Mouse (Mus musculus) cerebellum, adult 11 months (tissue): ENCODE data around the gene Tmem35b.
"Not testable (repeated sequence)": the region's sequence is repeated elsewhere in the genome, so short reads cannot be mapped to it uniquely, and the experiment has no call there.

Experiments
- DNase-seq: peaks from one replicate; pipeline ENCODE4 v3.0.0; 2022

The Tmem35b gene

DNA sequence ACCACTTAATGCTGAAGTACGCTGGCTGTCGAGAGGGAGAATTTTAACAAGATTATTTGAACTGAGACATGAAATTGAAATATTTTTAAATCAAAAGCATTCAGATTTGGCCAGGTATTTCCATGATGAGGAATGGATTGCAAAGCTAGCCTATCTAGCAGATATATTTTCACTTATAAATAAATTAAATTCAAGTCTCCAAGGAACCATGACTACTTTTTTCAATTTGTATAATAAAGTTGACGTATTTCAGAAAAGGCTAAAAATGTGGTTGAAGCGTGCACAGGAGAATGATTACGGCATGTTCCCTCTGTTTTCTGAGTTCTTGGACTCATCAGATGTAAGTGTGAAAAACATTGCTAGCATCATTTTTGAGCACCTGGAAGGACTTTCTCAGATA lies at the start of gene Tmem35b:
Gene Tmem35b (plus strand): TSS at position 301 of the 400 bp plus-strand sequence.
- no peak for DNase-seq

GRCm38 (mm10) chr4:127074915-127075314 lies 48.6 kb upstream of the Tmem35b start:
- DNase-seq: no peak

DNA sequence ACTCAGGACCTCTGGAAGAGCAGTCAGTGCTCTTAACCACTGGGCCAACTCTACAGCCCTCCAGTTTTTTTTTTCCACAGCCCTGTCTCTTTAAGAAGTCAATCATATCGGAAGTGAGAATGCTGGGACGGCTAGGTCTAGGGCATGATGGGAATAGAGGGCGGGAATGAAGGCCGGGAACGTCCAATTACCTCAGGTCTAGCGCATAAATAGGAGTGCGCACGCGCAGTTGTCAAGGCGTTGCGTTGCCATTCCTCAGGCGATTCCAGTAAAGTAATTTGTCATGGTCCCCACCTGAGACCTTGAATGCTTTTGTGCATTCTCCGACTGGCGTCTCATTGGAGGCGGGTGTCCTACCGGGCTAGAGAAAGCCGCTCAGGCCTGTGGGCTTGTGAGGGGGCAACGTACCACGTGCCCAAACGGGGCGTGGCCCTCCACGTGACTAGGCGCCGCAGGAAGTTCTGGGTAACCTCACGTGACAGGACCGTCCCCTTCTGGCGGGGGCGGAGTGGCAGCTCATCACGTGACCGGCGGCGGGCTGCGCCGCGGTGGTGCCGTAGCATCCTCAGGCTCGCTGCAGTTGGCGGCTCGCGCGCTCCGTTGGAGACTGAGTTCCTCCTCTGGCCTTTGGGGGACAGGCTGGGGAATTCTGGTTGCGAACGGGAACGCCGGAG lies 46.5 kb upstream of the Tmem35b start, which contains the start of gene Zmym6:
Gene Zmym6 (plus strand): TSS at position 509 of the 674 bp plus-strand sequence.
- DNase-seq: peak; percentile 95

GRCm38 (mm10) chr4:127080806-127081205 lies 42.7 kb upstream of the Tmem35b start:
- no peak for DNase-seq

- DNase-seq: no peak
These were observed 40.4 kb upstream of the Tmem35b start for GRCm38 (mm10) chr4:127083131-127083530.

DNA sequence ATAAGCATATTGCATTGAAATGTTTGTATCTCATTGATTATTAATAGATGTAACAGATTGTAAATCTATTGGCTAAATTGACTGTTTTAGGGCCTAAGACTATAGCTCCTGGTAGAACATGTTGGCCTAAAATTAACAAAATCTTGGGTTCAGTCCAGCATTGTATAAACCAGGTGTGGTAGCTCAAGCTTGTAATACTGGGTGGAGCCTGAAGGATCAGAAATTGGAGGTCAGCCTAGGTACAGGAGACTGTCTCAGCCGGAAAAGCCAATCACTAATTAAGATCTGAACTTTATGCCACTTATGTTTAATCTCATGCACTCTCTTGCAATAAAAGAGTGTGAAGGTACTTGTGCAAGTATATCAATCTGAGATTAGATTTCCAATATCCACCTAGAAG lies 37.7 kb upstream of the Tmem35b start:
- DNase-seq: no peak

GRCm38 (mm10) chr4:127091188-127091587 lies 32.3 kb upstream of the Tmem35b start:
- no peak for DNase-seq

- DNase-seq: no peak
These were observed 28.4 kb upstream of the Tmem35b start for GRCm38 (mm10) chr4:127095090-127095489.

DNA sequence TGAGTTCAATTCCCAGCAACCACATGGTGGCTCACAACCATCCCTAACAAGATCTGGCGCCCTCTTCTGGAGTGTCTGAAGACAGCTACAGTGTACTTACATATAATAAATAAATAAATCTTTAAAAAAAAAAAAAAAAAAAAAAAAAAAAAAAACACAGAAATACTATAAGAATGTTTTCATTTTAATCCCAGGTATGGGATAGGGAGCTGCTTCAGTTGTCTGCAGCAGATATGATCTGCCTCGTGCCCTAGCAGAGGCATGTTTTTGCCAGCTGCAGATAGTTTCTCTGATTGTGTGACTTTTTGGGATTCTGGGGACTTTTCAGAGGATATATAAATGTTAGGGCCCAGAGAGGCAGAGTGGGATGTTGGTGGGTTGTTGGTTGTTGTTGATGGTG lies 23.9 kb upstream of the Tmem35b start:
- not testable (repeated sequence) for DNase-seq

- no peak for DNase-seq
These were observed 15.9 kb upstream of the Tmem35b start for GRCm38 (mm10) chr4:127107566-127107965.

DNA sequence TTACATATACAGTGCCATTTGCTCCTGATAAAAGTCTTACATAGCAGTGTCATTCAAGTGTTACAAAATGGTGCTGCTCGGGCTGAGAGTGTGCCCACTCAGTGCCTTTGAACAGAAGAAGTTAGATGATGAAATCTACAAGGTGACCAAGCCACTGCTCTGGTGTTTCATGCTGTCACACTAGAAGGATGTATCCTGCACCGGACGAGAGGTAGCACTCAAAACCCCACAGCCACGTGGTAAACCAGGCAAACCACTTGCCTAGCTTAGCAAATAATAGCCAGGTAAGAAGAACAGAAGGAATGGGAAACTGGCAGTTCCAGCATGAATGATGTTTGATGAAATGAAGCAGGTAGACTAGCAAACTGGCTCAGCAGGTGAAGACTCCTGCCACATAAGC lies 12.9 kb upstream of the Tmem35b start:
- no peak for DNase-seq

- no peak for DNase-seq
These were observed 840 bp downstream of the Tmem35b start for GRCm38 (mm10) chr4:127124331-127124730.

DNA sequence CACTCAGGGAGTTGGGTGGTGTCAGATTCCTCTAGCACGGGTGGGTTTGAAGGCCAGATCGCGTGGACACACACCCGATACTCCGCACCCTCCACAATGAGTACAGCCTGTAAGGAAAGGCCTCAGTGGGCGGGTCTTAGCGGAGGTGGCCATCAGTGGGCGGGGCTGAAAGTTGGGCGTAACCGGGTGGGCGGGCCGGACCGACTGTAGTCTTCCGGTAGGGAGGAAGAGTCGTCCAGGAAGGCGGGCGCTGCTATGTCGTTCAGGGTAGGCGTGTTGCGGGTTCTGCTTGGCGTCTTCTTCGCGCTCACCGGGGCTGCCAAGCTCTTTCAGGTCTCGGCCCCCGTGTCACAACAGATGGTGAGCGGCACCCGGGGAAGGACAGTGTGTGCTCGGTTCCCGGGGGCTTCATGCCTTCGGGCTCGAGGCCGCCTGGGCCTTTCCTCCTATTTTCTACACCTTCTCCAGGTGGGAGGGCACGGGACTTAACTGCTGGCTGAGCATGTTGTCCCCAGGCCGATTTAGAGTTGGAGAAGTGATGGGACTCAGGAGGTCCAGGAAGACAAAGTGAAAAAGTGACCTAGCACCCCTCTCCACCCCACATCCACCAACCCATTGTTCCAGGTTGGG lies 2.5 kb downstream of the Tmem35b start:
- peak; percentile 73 for DNase-seq

DNA sequence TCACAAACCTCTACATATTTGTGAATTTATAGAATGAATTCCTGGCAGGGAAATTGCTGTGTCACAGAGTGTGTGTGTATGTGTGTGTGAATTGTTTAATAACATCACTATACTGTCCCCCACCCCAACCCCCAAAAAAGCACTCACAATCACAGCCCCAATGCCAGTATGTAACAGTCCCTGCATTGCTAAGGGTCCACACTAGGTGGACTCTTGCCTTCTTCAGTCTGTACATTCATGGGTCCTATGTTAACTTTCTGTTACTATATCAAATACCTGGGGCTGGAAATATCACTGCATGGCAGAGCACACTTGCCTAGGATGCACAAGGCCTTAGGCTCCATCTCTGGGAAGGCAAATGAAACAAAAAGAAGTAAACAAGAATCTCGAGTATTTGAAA lies 11.2 kb downstream of the Tmem35b start:
- DNase-seq: no peak

DNA sequence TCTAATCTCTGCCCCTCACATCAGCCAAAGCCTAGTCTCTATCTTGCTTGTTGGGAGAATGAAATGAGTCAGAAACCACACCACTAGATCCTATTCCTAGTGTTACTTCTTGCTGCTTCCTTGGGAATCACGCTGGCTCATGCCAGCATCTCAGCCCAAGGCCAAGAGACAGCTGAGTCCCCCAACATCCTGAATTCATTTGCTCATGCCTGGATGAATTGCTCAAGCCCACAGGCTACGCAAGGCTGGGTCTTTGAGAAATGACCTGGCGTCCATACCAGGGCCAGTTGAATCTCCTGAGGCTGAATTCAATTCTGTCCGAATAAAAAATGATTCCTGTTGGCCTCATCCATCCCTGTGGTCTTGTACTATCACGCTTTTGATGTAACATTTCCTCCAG lies 14.1 kb downstream of the Tmem35b start:
- DNase-seq: no peak

- no peak for DNase-seq
These were observed 15.0 kb downstream of the Tmem35b start for GRCm38 (mm10) chr4:127138486-127138885.

- DNase-seq: no peak
These were observed 26.5 kb downstream of the Tmem35b start for GRCm38 (mm10) chr4:127150031-127150430.

DNA sequence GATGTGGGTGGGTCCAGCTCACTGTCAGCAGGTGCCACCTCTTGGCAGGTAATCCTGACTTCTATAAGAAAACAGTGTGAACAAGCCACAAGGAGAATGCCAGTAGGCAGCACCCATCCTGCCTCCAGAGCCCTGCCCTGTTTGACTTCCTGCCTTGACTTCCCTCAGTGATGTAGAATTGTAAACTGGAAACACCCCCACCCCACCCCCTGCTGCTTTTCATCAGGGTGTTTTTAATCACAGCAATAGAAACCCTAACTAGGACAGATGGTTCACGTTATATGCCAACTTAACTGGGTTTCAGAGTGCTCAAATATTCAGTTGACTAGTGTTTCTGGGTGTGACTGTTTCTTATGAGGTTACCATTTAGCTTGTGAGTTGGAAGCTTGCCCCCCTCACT lies 29.9 kb downstream of the Tmem35b start:
- DNase-seq: no peak

GRCm38 (mm10) chr4:127155757-127156156 lies 32.3 kb downstream of the Tmem35b start:
- DNase-seq: no peak

DNA sequence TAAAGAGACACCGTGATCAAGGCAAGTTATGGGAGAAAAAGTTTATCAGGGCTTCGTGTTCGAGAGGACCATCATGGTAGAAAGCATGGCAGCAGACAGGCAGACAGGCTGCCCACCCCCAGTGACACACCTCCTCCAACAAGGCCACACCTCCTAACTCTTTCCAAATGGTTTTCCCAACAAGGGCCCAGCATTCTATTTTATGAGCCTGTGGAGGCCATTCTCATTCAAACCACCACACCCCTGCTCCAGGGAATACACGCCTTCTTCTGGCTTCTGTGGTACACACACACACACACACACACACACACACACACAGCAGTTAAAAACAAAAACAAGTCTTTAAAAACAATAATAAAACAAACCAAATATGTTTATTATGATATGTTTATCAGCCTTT lies 34.3 kb downstream of the Tmem35b start:
- DNase-seq: no peak

DNA sequence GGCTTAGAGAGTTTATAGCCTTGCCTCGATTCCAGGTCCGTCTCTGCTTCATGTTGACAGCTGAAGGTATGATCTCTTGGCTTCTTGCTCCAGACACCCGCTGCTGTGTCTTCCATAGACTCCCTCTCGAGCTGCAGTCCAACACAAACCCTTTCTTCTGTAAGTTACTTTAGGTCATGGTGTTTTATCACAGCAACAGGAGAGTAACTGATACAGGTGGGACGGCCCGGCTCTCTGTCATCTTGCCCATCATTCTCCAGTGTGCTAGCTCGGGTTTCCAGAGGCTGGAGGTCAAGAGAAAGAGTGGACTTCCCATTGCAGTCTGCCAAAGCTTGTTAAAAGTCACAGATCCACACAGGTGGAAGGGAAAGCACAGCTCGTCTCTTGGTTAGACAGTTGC lies 40.4 kb downstream of the Tmem35b start:
- no peak for DNase-seq

DNA sequence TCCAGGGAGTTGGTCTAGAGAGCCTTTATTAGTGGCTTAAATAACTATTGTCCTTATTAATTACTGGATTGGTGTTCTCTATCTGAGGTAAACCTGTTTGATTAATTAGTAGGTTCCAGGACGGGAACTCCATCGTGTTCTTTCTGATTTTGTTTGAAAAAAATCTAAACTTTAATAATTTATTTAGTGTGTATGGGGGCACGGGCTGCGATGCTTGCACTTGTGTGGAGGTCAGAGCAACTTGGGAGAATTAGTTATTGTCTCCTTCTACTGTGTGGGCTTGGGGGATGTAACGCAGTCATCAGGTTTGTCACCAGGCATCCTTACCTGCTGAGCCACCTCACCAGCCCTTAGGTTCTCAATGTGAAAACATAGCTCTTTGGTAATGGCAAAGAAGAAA lies 43.6 kb downstream of the Tmem35b start:
- DNase-seq: no peak

DNA sequence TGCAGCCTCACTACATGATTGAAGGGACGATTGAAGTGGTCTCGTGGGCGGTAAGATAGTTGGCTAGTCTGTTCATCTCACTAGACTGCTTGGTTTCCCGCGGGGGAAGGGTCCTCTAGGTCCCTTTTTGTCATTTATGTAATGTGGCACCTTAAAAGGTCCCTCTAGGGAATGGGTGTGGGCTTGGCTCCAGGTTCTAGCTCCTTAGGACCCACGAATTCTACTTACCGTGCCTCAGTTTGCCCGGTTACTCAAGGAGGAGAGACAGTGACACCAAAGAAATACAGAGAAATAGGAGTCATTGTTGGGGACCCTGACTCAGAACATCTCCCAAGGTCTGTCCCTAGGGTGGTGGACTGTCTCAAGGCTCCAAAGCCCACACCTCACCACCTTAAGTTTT lies 44.2 kb downstream of the Tmem35b start:
- peak; percentile 31 for DNase-seq

DNA sequence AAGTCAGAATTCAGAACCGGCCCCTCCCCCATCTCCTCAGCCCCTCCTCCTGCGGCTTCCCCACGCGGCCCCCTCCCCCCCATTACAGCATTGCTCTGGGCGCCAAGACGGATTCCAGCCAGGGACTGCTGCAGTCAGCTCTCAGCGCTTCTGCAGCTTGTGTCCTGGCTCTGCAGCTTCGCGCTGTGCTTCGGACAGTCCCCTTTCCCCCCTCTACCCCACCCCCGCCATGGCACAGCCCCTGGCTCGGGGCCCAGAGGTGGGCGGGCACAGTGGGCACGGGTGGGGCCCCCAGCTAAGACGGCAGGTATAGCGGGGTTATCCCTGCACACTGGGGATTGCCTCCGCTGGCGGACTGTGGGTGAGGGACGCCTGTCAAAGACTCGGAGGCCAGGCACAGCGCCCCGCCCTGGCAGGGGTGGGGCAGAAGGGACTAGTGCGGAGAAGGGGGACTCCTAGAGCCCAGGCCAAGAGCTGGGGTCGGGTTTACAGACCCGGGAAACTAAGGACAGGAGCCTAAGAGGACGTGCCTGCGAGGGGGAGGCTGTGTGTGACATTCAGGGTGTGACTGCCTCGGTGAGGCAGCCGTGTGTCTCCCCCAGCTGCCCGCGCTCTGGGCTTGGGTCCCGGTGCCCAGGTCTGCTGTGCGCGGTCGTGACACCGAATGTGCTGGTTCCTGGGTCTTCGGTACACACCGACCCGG lies 44.9 kb downstream of the Tmem35b start:
- peak; percentile 81 for DNase-seq
